Mouse (Mus musculus) hindbrain, embryonic 11.5 days (tissue): ENCODE results near the gene Zfp804a. TPM values are rescaled to one million over a fixed set of nuclear protein-coding genes. Genes with fewer than 3 reads are reported as not detected.

Source experiments
- ATAC-seq: fragments of 200-750 bp; cut with Nextera tagmentation; 2 replicates; pipeline ENCODE4 v1.8.0; 2017; ENCODE audit warnings: mild to moderate bottlenecking, moderate TSS enrichment, moderate library complexity; ENCODE audit not compliant: low FRiP score
- DNase-seq: peaks from one replicate; pipeline ENCODE4 v3.0.0-alpha.2; 2015; ENCODE audit warnings: low spot score
- H3K27ac ChIP-seq: fragments of 300-500 bp; sonication (generic); 2 replicates; pipeline ENCODE4 v1.5.1; 2014; ENCODE audit warnings: mild to moderate bottlenecking, low read depth, low read length
- H3K27me3 ChIP-seq: fragments of 300-500 bp; sonication (generic); 2 replicates; pipeline ENCODE4 v1.6.1; 2014; ENCODE audit warnings: mild to moderate bottlenecking, low read length, moderate library complexity, mixed read lengths; ENCODE audit not compliant: control insufficient read depth, insufficient read depth
- H3K36me3 ChIP-seq: fragments of 300-500 bp; sonication (generic); 2 replicates; pipeline ENCODE4 v1.6.1; 2014; ENCODE audit warnings: mild to moderate bottlenecking, low read length, moderate library complexity, mixed read lengths; ENCODE audit not compliant: control insufficient read depth, insufficient read depth
- H3K4me1 ChIP-seq: fragments of 300-500 bp; sonication (generic); replicated peaks from 2 replicates; pipeline ENCODE4 v1.6.1; 2014; ENCODE audit warnings: low read length, mixed read lengths; ENCODE audit not compliant: control insufficient read depth, insufficient read depth
- H3K4me2 ChIP-seq: fragments of 300-500 bp; sonication (generic); replicated peaks from 2 replicates; pipeline ENCODE4 v1.6.1; 2014; ENCODE audit warnings: mild to moderate bottlenecking, low read depth, low read length
- H3K4me3 ChIP-seq: fragments of 300-500 bp; sonication (generic); 2 replicates; pipeline ENCODE4 v1.5.1; 2014; ENCODE audit warnings: low read depth, low read length
- H3K9ac ChIP-seq: fragments of 300-500 bp; sonication (generic); 2 replicates; pipeline ENCODE4 v1.6.1; 2014; ENCODE audit warnings: low read depth, low read length
- H3K9me3 ChIP-seq: fragments of 300-500 bp; sonication (generic); 2 replicates; pipeline ENCODE4 v1.6.1; 2016; ENCODE audit warnings: low read length; ENCODE audit not compliant: control insufficient read depth
- WGBS: fragments of 180-500 bp; shearing (Covaris S2); extraction: QIAGEN DNeasy Blood & Tissue Kit; methylation state at CpG from one replicate; pipeline ENCODE4 v1.1.7; 2014; 5-methylcytosine and 5-hydroxymethylcytosine counted together
- polyA plus RNA-seq: library from polyadenylated mRNA; unstranded; fragments of >200 nt; fragmentation: Nextera tagmentation; extraction: Ambion mirVana; gene quantifications from 2 replicates; pipeline ENCODE4 v1.2.1, GENCODE M21; 2014

The Zfp804a gene
- polyA plus RNA-seq, 1 experiment from 2014 or later: 2.9 TPM

GRCm38 (mm10) chr2:82078287-82078994, 25.4 kb downstream of the Zfp804a start:
- no peak for DNase-seq
- H3K4me3 ChIP-seq: no peak overlapping the region
- no peaks in the 10 kb centered on the region for H3K36me3 ChIP-seq
- H3K27ac ChIP-seq: no peak overlapping the region
- no peak for ATAC-seq
- no peaks in the 10 kb centered on the region for H3K4me1 ChIP-seq
- no peak overlapping the region for H3K4me2 ChIP-seq
- H3K9me3 ChIP-seq: no peaks in the 10 kb centered on the region
- H3K27me3 ChIP-seq: no peaks in the 10 kb centered on the region
- whole genome bisulfite sequencing: 88% methylated on average over 6 of the region's 6 CpGs
- no peak overlapping the region for H3K9ac ChIP-seq

GRCm38 (mm10) chr2:82080678-82081077, 27.7 kb downstream of the Zfp804a start:
- Histone ChIP-seq H3K36me3 (no peaks in the 10 kb centered on the region), H3K27me3 (no peaks in the 10 kb centered on the region), H3K4me2 (no peak overlapping the region), H3K27ac (no peak overlapping the region), H3K9me3 (no peaks in the 10 kb centered on the region), H3K4me3 (no peak overlapping the region), H3K4me1 (no peaks in the 10 kb centered on the region), H3K9ac (no peak overlapping the region)
- ATAC-seq (no peak), DNase-seq (no peak)
- WGBS: 84% methylated on average over 4 of the region's 4 CpGs

GRCm38 (mm10) chr2:82113148-82113547, 60.1 kb downstream of the Zfp804a start:
- DNase-seq (no peak), ATAC-seq (no peak)
- H3K27ac ChIP-seq: no peak overlapping the region
- WGBS: 63% methylated on average over 1 of the region's 1 CpGs
- no peak overlapping the region for H3K4me3 ChIP-seq
- H3K4me1 ChIP-seq: no peaks in the 10 kb centered on the region
- H3K4me2 ChIP-seq: no peak overlapping the region
- no peaks in the 10 kb centered on the region for H3K9me3 ChIP-seq
- no peak overlapping the region for H3K9ac ChIP-seq
- H3K27me3 ChIP-seq: no peaks in the 10 kb centered on the region
- no peaks in the 10 kb centered on the region for H3K36me3 ChIP-seq

GRCm38 (mm10) chr2:82113650-82114049, 60.6 kb downstream of the Zfp804a start:
- WGBS: 87% methylated on average over 2 of the region's 2 CpGs
- no peak overlapping the region for H3K4me2 ChIP-seq
- H3K36me3 ChIP-seq: no peaks in the 10 kb centered on the region
- no peaks in the 10 kb centered on the region for H3K4me1 ChIP-seq
- H3K9me3 ChIP-seq: no peaks in the 10 kb centered on the region
- no peak overlapping the region for H3K4me3 ChIP-seq
- H3K27ac ChIP-seq: no peak overlapping the region
- DNase-seq: no peak
- no peak for ATAC-seq
- H3K27me3 ChIP-seq: no peaks in the 10 kb centered on the region
- H3K9ac ChIP-seq: no peak overlapping the region

- Histone ChIP-seq H3K4me2 (no peak overlapping the region), H3K9ac (no peak overlapping the region), H3K4me1 (no peaks in the 10 kb centered on the region), H3K4me3 (no peak overlapping the region), H3K9me3 (no peaks in the 10 kb centered on the region), H3K27ac (no peak overlapping the region), H3K27me3 (no peaks in the 10 kb centered on the region), H3K36me3 (no peaks in the 10 kb centered on the region)
- DNase-seq (no peak), ATAC-seq (0 out of 2 replicates have a peak, but pooled peaks have one; percentile 45)
- 56% methylated on average over 2 of the region's 2 CpGs for WGBS
Observed at GRCm38 (mm10) chr2:82119577-82119976, 66.6 kb downstream of the Zfp804a start.

- Histone ChIP-seq H3K4me3 (no peak overlapping the region), H3K4me2 (no peak overlapping the region), H3K27me3 (no peaks in the 10 kb centered on the region), H3K4me1 (no peaks in the 10 kb centered on the region), H3K9me3 (no peaks in the 10 kb centered on the region), H3K9ac (no peak overlapping the region), H3K36me3 (no peaks in the 10 kb centered on the region), H3K27ac (no peak overlapping the region)
- 97% methylated on average over 2 of the region's 2 CpGs for WGBS
- DNase-seq (no peak), ATAC-seq (no peak)
Observed at GRCm38 (mm10) chr2:82178693-82179092, 125.7 kb downstream of the Zfp804a start.

GRCm38 (mm10) chr2:82181010-82181409, 128.0 kb downstream of the Zfp804a start:
- H3K4me2 ChIP-seq: no peak overlapping the region
- H3K4me3 ChIP-seq: no peak overlapping the region
- 88% methylated on average over 1 of the region's 1 CpGs for WGBS
- no peaks in the 10 kb centered on the region for H3K4me1 ChIP-seq
- ATAC-seq: no peak
- no peak overlapping the region for H3K9ac ChIP-seq
- H3K27ac ChIP-seq: no peak overlapping the region
- H3K27me3 ChIP-seq: no peaks in the 10 kb centered on the region
- DNase-seq: no peak
- no peaks in the 10 kb centered on the region for H3K36me3 ChIP-seq
- H3K9me3 ChIP-seq: no peaks in the 10 kb centered on the region

GRCm38 (mm10) chr2:82199901-82200300, 146.9 kb downstream of the Zfp804a start:
- no peaks in the 10 kb centered on the region for H3K27me3 ChIP-seq
- no peak for DNase-seq
- 86% methylated on average over 5 of the region's 5 CpGs for WGBS
- ATAC-seq: no peak
- H3K4me2 ChIP-seq: no peak overlapping the region
- H3K36me3 ChIP-seq: no peaks in the 10 kb centered on the region
- H3K27ac ChIP-seq: no peak overlapping the region
- no peak overlapping the region for H3K4me3 ChIP-seq
- no peaks in the 10 kb centered on the region for H3K9me3 ChIP-seq
- no peaks in the 10 kb centered on the region for H3K4me1 ChIP-seq
- no peak overlapping the region for H3K9ac ChIP-seq

GRCm38 (mm10) chr2:82200616-82201015, 147.6 kb downstream of the Zfp804a start:
- no peak overlapping the region for H3K9ac ChIP-seq
- DNase-seq: no peak

More at GRCm38 (mm10) chr2:82200616-82201015, 147.6 kb downstream of the Zfp804a start:
- Histone ChIP-seq H3K9me3 (no peaks in the 10 kb centered on the region), H3K4me2 (no peak overlapping the region), H3K4me3 (no peak overlapping the region), H3K27ac (no peak overlapping the region), H3K27me3 (no peaks in the 10 kb centered on the region), H3K4me1 (no peaks in the 10 kb centered on the region), H3K36me3 (no peaks in the 10 kb centered on the region)
- 66% methylated on average over 5 of the region's 5 CpGs for WGBS
- no peak for ATAC-seq
